Mouse (Mus musculus) intestine, embryonic 14.5 days (tissue): ENCODE results near the gene Sema5b. TPM values are rescaled to one million over a fixed set of nuclear protein-coding genes. Genes with fewer than 3 reads are reported as not detected.

Experiments used
- ATAC-seq: fragments of 200-750 bp; cut with Nextera tagmentation; replicated peaks from 2 replicates; pipeline ENCODE4 v1.8.0; 2017; ENCODE audit warnings: low read depth, moderate number of reproducible peaks, moderate TSS enrichment, moderate library complexity; ENCODE audit not compliant: low FRiP score, low TSS enrichment
- DNase-seq: peaks from one replicate; pipeline ENCODE4 v3.0.0-alpha.2; 2018; ENCODE audit warnings: low spot score
- H3K27ac ChIP-seq: fragments of 300-500 bp; sonication (generic); 2 replicates; pipeline ENCODE4 v1.5.1; 2014; ENCODE audit warnings: low read depth, mild to moderate bottlenecking, control low read depth
- H3K27me3 ChIP-seq: fragments of 300-500 bp; sonication (generic); replicated peaks from 2 replicates; pipeline ENCODE4 v1.6.1; 2014; ENCODE audit warnings: low read length, control low read depth; ENCODE audit not compliant: control insufficient read depth, insufficient read depth
- H3K36me3 ChIP-seq: fragments of 300-500 bp; sonication (generic); 2 replicates; pipeline ENCODE4 v1.6.1; 2014; ENCODE audit warnings: low read length, control low read depth; ENCODE audit not compliant: control insufficient read depth, insufficient read depth
- H3K4me1 ChIP-seq: fragments of 300-500 bp; sonication (generic); replicated peaks from 2 replicates; pipeline ENCODE4 v1.6.1; 2014; ENCODE audit warnings: low read length, control low read depth, mixed read lengths; ENCODE audit not compliant: control insufficient read depth, insufficient read depth
- H3K4me2 ChIP-seq: fragments of 300-500 bp; sonication (generic); 2 replicates; pipeline ENCODE4 v1.6.1; 2014; ENCODE audit warnings: low read length
- H3K4me3 ChIP-seq: fragments of 300-500 bp; sonication (generic); 2 replicates; pipeline ENCODE4 v1.5.1; 2014; ENCODE audit warnings: low read depth, low read length, control low read depth, mixed read lengths
- H3K9ac ChIP-seq: fragments of 300-500 bp; sonication (generic); 2 replicates; pipeline ENCODE4 v1.6.1; 2014; ENCODE audit warnings: mild to moderate bottlenecking, low read length
- H3K9me3 ChIP-seq: fragments of 300-500 bp; sonication (generic); 2 replicates; pipeline ENCODE4 v1.6.1; 2016; ENCODE audit warnings: low read length, control low read depth; ENCODE audit not compliant: control insufficient read depth
- WGBS: fragments of 180-500 bp; shearing (Covaris S2); extraction: QIAGEN DNeasy Blood & Tissue Kit; methylation state at CpG from one replicate; pipeline ENCODE4 v1.1.7; 2014; 5-methylcytosine and 5-hydroxymethylcytosine counted together
- polyA plus RNA-seq: library from polyadenylated mRNA; unstranded; fragments of >200 nt; fragmentation: Nextera tagmentation; extraction: Ambion mirVana; gene quantifications from 2 replicates; pipeline ENCODE4 v1.2.1, GENCODE M21; 2014

The Sema5b gene
- polyA plus RNA-seq, 1 experiment from 2014 or later: 7.0 TPM

GRCm38 (mm10) chr16:35704796-35705195, 163.9 kb downstream of the Sema5b start:
- Histone ChIP-seq H3K9me3 (no peaks in the 10 kb centered on the region), H3K27me3 (no peaks in the 10 kb centered on the region), H3K4me2 (no peak overlapping the region), H3K27ac (no peak overlapping the region), H3K36me3 (0 out of 2 replicates have a peak, but pooled peaks cover 6% of the 10 kb centered on the region), H3K9ac (no peak overlapping the region), H3K4me1 (no peaks in the 10 kb centered on the region), H3K4me3 (no peak overlapping the region)
- 81% methylated on average over 14 of the region's 14 CpGs for WGBS
- ATAC-seq: no peak
- DNase-seq: no peak

GRCm38 (mm10) chr16:35707004-35707403, 166.1 kb downstream of the Sema5b start:
- WGBS: 88% methylated on average over 5 of the region's 5 CpGs
- Histone ChIP-seq H3K9ac (no peak overlapping the region), H3K4me3 (no peak overlapping the region), H3K4me1 (no peaks in the 10 kb centered on the region), H3K9me3 (no peaks in the 10 kb centered on the region), H3K27me3 (no peaks in the 10 kb centered on the region), H3K4me2 (no peak overlapping the region), H3K36me3 (0 out of 2 replicates have a peak, but pooled peaks cover 6% of the 10 kb centered on the region), H3K27ac (no peak overlapping the region)
- DNase-seq (no peak), ATAC-seq (no peak)

- DNase-seq: no peak
Observed at GRCm38 (mm10) chr16:35711004-35711403, 170.1 kb downstream of the Sema5b start.

GRCm38 (mm10) chr16:35713606-35714005, 172.7 kb downstream of the Sema5b start:
- no peak for ATAC-seq
- Histone ChIP-seq H3K36me3 (peaks cover 10% of the 10 kb centered on the region; the same call in 1 of the 2 replicates), H3K4me1 (no peaks in the 10 kb centered on the region), H3K27me3 (no peaks in the 10 kb centered on the region), H3K9me3 (no peaks in the 10 kb centered on the region), H3K4me3 (no peak overlapping the region), H3K4me2 (no peak overlapping the region), H3K9ac (no peak overlapping the region), H3K27ac (no peak overlapping the region)
- WGBS: 65% methylated on average over 7 of the region's 7 CpGs
- no peak for DNase-seq

More at GRCm38 (mm10) chr16:35711004-35711403, 170.1 kb downstream of the Sema5b start:
- H3K27ac ChIP-seq: no peak overlapping the region
- no peak overlapping the region for H3K4me3 ChIP-seq
- ATAC-seq: no peak
- H3K9ac ChIP-seq: no peak overlapping the region
- WGBS: 27% methylated on average over 7 of the region's 7 CpGs
- no peaks in the 10 kb centered on the region for H3K27me3 ChIP-seq
- no peak overlapping the region for H3K4me2 ChIP-seq
- no peaks in the 10 kb centered on the region for H3K9me3 ChIP-seq
- H3K4me1 ChIP-seq: no peaks in the 10 kb centered on the region
- H3K36me3 ChIP-seq: no peaks in the 10 kb centered on the region

Other genes with a start within 250 kb of the Sema5b start
- gene Sec22a, start 177.2 kb upstream of the Sema5b start, polyA plus RNA-seq: 54.6 and 58.3 TPM in 2 replicates
- 18.2 and 19.7 TPM in 2 replicates for gene Pdia5, start 50.3 kb upstream of the Sema5b start, polyA plus RNA-seq
- 18.5 and 18.6 TPM in 2 replicates for gene Dirc2, start 228.2 kb downstream of the Sema5b start, polyA plus RNA-seq
- 19.9 and 20.0 TPM in 2 replicates for gene Hspbap1, start 229.2 kb downstream of the Sema5b start, polyA plus RNA-seq